Mouse (Mus musculus) monocyte, adult 2 months (primary cell): ENCODE results near the gene Slc36a2.
A peak's percentile ranks its signal among the peaks of the same experiment; 100 is the strongest.
"Not testable (repeated sequence)": the region's sequence is repeated elsewhere in the genome, so short reads cannot be mapped to it uniquely, and the experiment has no call there.

ENCODE experiments used
- DNase-seq, 2 experiments: peaks; one replicate each; pipeline ENCODE4 v3.0.0; 2022; ENCODE audit warnings: low spot score in 2 of 2, low read depth in 1 of 2

Gene Slc36a2

DNA sequence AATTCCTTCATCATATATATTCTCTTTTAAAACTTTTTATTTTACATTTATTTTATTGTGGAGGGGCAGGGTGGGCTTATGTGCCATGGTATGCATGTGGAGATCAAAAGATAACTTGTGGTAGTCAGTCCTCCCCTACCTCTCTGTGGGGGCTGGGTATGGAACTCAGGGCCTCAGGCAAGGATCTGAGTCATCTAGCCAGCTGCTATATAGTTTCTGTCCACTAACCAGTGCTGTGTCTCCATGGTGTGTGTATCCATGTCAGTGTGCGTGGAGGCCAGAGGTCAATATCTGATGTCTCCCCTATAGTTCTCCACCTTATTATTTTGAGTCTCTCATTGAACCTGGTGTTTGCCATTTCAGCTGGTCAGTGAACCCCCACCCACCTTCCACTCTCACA is 50.5 kb downstream of the Slc36a2 start:
- DNase-seq = no peak

DNA sequence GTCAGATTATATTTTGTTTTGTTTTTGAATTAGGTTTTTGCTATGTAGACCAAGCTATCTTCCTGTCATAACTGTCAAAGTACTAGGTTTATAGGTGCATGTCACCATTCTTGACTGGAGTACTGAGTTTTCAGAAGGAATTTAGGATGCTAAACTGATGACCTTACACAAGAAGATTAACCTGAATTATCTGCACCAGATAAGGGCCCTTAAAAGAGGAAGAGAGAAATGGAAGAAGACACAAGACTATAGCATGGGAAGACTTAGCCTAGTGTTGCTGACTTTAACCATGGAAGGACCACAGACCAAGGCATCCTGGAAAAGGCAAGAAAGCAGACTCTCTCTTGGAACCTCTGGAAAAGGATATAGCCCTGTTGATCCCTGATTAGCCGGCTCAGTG is 51.7 kb downstream of the Slc36a2 start:
- DNase-seq = no peak

DNA sequence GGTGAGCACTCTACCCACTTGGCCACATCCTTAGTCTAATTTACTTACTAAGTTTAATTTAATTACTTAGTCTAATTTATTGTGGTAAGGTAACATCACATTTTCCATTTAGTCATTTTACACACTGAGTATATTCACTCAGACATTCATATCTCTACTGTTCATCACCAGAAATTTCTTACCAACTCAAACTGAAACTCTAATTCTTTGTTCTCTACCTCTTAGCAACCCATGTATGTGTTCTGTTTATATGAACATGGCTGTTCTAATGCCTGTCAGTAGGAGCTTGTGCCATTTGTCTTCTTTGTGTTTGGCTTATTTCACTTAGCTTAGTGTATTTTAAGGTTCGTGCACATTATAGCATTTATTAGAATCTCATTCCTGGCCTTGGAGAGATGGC is 52.9 kb downstream of the Slc36a2 start:
- DNase-seq = no peak

DNA sequence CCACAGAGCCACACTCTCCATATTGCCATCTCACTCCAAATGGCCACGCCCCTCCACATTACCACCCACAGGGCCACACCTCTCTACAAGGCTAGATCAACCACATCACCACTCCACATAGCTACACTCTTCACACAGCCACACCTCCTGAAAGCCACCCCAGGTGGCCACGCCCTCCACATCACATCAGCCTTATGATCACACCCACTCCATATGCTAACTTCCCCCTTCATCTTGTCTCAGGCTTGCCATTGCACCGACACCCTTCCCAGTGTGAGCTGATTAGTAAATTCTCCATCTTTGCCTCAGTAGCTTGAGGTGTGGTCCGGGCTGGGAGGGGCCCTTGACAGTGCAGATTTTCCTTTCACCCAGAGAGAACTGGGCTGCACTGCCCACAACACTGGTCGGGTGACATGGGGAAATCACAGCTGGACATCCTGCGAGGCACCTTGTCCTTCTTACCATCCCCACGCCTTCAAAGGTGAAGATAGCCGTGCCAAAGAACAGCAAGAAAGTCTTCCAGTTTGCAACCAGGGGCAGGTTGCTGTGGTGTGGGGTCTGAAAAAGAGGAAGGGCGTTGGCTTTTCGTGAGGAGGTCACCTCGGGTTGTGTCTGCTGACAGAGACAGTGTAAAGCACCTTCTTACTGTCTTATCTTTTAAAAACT is 53.7 kb downstream of the Slc36a2 start:
- peak; percentile 59 to 76 for DNase-seq

DNA sequence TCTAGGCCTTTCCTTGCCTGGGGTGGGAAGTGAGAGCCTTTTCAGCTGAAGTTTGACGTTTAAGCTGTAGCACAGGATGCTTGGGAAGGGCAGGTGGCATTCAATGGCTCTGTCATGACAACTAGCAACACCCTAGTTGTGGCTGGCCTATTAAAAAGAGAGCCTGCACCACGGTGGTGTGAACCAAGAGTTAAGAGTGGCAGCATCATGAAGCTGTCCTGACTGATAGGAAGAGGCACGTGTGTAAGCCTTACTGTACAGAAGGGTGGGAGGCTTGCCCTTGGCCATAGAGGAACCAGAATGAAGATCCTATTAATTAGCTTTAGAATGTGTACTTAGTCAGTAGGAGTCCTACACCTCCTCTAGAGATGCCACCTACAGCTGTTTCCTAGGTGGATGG is 56.5 kb downstream of the Slc36a2 start:
- DNase-seq = no peak

DNA sequence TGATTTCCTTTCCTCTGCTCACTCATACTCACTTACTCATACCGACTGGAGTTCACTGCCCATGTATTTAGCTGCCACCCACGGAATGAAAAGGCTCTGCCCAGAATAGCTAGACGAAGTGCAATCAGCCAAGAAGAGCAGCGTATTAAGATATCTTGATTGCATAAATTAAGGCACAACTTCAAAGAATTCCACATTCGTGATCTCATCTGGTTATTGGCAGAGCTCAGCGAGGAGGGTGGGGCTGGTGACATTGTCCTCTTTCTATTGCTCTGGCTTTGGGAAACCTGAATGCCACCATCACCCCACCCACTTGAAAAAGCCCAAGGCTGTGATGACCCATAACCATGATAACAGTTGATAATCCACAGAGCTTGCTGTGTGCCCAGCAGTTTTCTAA is 56.9 kb downstream of the Slc36a2 start:
- no peak for DNase-seq

DNA sequence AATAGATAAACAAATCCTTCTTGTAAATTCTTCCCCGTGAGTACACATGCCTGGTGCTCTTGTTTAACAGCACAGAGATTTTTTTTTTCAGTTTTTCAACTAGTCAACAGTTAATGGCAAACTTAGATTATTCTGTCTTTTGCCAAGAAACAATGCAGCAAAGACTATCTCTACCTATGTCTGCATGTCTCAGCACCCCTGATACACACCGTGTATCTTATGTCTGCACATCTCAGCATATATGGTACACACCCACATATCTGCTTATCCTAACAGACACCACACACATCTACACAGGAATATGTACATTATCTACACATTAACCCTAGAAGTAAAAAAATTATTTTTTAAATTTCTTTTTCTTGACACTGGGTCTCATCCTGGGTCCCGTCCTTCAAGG is 58.2 kb downstream of the Slc36a2 start:
- DNase-seq = no peak

DNA sequence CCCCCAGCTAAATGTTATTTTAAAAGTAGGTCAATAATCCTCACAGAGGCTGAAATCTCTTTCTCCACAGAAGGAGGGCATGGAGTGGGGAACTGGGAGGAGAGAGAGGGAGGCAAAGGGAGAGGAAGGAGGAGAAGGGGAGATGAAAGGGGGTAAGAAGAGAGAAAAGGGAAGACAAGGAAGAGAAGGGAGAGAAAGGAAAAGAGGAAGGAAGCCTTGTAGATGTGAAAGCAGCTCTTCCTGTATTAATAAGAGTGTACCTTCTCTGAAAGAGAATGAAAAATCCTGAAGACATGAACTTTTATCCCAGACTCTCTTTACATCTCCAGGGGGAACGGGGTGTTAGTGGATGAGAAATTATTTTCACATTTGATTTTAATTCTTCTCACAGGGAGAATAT is 63.4 kb downstream of the Slc36a2 start:
- no peak for DNase-seq

DNA sequence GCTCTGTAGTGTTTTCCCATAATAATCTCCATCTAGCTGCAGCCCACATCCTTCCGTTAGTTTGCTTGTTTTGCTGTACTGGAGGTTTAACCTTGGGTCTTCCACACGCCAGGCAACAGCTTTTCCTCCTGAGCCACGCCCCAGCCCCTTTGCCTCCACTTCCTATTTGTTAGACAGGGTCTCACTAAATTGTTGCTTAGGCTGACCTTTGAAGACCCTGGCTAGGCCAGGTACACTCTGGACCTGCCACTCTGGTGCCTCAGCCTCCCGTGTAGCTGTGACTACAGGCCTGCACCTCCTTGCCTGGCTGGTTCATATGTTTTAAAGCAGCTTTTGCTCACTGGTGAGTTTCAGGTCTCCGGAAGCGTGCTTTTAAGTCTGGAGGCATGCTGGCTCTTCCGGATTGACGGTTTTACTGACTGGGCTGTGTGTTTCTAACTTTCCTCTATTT is 64.0 kb downstream of the Slc36a2 start:
- DNase-seq = no peak

DNA sequence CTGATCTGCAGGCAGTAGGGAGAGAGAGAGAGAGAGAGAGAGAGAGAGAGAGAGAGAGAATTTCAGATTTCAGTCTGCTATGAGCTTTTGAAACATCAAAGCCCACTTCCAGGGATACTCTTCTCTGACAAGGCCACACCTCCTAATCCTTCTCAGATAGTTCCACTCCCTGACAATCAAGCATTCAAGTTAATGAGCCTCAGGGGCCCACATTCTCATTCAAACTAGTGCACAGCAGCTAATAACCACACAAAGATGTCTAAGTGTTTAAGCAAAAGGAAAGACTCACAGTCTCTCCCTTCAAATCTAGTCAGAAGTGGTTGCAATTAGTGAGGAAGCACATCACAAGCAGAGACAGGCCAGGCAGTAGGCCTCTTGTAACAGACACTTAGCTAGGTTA is 64.6 kb downstream of the Slc36a2 start:
- DNase-seq = no peak

DNA sequence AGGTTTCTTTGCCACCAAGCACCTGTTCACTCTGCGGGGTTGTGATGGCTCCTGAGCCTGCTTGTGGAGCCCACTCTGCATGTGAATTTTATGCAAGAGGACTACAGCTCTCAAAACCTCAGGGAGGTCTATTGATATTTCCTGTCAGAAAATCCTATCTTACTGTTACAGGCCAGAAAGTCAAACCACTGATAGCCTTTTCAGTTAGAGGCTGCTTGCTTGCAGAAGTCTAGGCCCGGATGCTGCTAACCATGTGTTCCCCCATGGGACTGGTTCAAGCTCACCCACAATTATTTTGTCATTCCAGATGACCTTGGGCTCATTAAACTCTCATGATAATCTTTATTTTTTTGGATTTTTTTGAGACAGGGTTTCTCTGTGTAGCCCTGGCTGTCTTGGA is 67.8 kb downstream of the Slc36a2 start:
- no peak for DNase-seq

DNA sequence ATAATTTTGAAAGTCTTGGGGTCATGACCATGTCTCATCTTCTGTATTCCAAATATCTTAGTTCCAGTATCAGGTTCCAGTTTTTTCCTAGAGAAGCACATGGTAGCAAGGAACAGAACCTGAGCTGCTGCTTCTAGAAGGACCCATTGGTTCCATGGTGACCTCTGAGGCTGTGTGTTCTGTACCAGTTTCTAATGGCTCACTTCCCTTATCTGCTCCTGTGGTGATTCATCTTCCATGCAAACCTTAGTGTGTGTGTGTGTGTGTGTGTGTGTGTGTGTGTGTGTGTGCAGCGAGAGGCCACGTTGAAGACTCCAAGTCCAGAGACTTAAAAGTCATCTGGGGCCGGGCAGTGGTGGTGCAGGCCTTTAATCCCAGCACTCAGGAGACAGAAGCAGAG is 68.9 kb downstream of the Slc36a2 start:
- peak in 1 of 2 experiments; percentile 26 for DNase-seq

DNA sequence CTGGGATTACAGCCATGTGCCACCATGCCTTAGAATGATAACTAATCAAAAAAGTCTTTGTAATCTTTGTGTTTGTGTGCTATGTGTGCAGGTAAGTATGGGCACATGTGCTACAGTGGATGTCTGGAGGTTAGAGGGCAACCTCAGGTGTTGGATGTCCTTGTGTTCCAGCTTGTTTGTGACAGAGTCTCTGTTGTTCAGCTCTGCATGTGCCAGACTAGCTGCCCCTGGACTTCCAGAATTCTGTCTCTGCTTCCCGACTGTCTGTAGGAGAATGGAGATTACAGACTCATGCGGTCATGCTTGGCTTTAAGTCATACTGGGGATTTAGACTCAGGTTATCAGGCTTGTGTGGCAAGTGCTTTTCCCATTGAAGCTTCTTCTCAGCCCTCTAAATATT is 70.6 kb downstream of the Slc36a2 start:
- no peak for DNase-seq

DNA sequence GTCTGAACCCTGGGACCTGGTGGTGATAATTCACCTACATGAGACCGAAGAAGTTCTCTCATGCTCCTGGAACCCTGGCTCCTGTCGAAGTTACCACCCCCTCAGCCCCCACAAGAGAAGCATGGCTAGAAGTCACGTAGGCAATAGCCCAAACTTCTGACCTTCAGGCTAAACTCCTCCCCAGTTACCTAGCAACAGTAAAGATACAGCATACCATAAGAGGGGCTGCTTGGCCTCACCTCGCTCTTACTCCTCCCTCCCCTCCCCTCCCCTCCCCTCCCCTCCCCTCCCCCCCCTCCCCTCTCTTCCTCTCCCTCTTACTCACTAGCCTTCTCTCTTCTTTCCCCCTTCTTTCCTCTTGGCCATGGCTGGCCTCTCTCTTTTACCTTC is 71.0 kb downstream of the Slc36a2 start:
- DNase-seq = not testable (repeated sequence)

DNA sequence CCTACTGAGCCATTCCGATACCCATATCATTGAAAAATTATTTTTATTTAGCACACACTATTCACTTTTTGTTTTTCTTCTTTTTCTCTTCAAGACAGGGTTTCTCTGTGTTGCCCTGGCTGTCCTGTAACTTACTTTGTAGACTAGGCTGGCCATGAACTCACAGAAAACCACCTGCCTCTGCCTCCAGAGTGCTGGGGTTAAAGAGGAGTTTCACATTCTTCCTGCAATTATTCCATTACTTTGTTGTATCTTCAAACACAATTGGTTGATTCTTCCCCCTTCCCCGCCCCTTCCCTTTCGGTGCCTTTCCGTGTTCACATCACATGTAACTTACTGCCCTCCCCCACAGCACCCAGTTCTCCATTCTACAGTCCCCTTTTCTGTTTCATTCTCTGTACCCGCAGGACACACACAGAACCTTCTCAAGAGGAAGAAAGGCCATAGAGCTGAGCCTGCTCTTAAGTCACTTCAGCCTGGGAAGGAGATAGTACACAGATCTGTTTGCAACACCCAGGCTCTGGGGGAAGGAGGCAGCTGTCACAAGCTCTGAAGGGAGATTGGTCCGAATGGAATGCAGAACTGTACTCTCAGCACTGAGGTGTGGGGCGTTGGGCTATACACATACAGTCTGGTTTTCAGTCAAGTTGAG is 71.5 kb downstream of the Slc36a2 start:
- peak; percentile 74 to 84 for DNase-seq

DNA sequence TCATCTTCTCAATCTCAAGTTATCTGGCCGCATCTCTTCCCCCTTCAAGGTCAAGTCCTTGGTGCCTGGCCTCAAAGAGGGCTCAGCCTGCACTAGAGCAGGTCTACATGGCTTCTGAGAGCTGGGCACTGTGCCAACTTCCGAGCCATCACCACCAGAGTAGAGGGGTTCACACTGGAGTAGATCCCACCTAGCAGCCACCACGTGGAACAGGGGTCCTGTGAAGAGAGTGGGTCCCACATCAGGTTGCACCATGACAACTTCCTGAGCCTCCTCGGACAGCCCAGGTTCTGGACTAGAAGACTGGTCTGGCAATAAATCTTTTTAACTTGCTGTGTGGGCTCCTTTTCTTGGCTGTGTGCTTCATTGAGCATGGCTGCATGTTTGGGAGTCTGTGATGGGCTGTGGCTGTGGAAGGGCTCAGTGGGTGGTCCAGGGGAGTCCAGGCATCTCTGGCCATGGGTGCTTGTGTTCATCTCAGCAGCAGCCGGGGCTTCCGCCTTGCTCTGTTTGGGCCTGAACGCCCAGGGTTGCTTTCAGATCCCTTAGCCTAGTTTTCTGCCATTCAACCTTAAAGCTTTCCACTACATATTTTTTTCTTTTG is 74.2 kb downstream of the Slc36a2 start:
- DNase-seq = no peak

DNA sequence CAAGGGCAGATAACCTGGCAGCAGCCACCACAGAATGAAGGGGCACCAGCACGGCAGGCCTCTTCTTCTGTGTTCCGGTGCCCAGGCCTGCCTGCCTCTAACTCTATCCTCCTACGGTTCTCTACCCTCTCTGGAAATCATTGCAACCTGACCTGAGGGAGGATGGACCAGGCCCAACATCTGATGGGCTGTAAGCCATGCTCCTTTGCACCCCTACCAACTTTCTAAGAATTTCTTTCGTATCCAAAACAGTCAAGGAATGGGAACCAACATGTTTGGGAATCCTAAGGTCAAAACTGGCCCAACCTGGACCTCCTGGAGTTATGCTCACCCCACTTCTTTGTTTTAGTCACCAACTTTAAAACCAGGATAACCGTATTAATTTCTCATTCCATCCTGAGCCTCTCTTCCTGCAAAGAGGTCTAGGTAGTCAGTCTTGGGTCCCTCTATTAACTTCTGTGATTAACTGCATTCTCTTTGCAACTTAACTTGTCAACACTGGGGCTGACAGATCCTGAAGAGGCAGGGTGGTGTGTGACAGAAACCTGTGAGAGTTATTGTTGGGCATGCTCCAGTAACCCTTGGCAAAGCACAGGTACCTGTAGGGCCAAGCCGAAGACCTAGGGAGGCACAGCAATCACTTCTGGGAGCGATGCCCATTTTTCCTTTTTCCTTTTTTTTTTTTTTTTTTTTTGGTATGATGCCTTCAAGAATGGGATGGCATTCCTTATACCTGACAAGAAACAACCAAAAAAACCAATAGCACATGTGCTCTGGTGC is 75.2 kb downstream of the Slc36a2 start:
- no peak for DNase-seq
